Mouse (Mus musculus) stomach, postnatal 0 days (tissue): ENCODE measurements around the gene Zfhx3.

Source experiments
- CTCF ChIP-seq: IDR thresholded peaks from 2 replicates; pipeline ENCODE4 v1.5.1; 2016; ENCODE audit warnings: antibody characterized with exemption, low read depth, mild to moderate bottlenecking, moderate library complexity
- EP300 ChIP-seq: optimal IDR thresholded peaks from 2 replicates; pipeline ENCODE3; 2016; ENCODE audit warnings: antibody characterized with exemption

- TF ChIP-seq EP300 (no peak), CTCF (no peak)
Measured at GRCm38 (mm10) chr8:108994880-108995279, 1052.4 kb downstream of the Zfhx3 start.
